Mouse (Mus musculus) hematopoietic multipotent progenitor cell, adult 10-12 weeks (in vitro differentiated cells): Measurements from ENCODE around the gene Foxi1. TPM values are rescaled to one million over a fixed set of nuclear protein-coding genes. Genes with fewer than 3 reads are reported as not detected.

Experiments used
- polyA plus RNA-seq: library from polyadenylated mRNA; stranded (reverse); fragments of >175 nt; gene quantifications from 2 replicates; pipeline ENCODE4 v1.2.3, GENCODE M21; 2012; ENCODE audit warnings: low replicate concordance

The Foxi1 gene
- 0.20 TPM in 1 of 2 replicates, not detected in the other for polyA plus RNA-seq

DNA sequence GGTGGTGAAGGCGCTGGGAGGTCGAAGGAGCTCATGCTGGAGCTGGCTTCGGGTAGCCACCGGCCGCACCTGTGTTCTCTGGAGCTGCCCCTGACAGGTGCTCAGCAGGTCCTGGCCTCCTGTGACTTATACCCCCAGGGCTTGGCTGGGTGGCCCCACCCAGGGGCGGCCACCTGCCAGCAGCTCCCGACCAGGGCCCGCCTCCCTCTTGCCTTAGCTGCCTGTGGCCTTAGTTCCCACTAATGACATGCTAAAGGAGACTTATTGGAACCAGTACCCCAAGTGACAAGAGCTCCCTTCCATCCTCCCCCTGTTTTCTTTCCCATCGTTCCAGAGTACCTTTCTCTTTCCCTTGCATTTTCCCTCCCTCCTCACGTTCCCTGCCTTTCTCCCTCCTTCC lies at the start of gene Foxi1:
Gene Foxi1, minus strand, starts transcription at position 101 of the 400 bp plus-strand sequence.

Other genes with a start within 250 kb of the Foxi1 start
- gene Kcnmb1, start 245.1 kb downstream of the Foxi1 start, polyA plus RNA-seq: not detected in 2 replicates
- not detected in 2 replicates for gene Kcnip1, start 214.9 kb downstream of the Foxi1 start, polyA plus RNA-seq
- 42.7 and 103 TPM in 2 replicates for gene Lcp2, start 161.2 kb downstream of the Foxi1 start, polyA plus RNA-seq
- not detected in 2 replicates for gene 4930469K13Rik, start 109.5 kb downstream of the Foxi1 start, polyA plus RNA-seq
- not detected in 2 replicates for gene Fam196b, start 106.7 kb upstream of the Foxi1 start, polyA plus RNA-seq